Mouse (Mus musculus) lung, adult 2 months (tissue): ENCODE measurements around the gene Nup62.

Source experiments
- CTCF ChIP-seq: fragments of 200-500 bp; IDR thresholded peaks from 2 replicates; pipeline ENCODE4 v1.5.1; 2011; ENCODE audit warnings: mild to moderate bottlenecking, low read length, control low read depth; ENCODE audit not compliant: insufficient read depth
- POLR2A ChIP-seq: fragments of 200-500 bp; IDR thresholded peaks from 2 replicates; pipeline ENCODE4 v1.6.1; 2011; ENCODE audit warnings: low read depth, mild to moderate bottlenecking, control low read depth, low read length, borderline replicate concordance; ENCODE audit errors: extremely low read depth

- TF ChIP-seq CTCF (no peak), POLR2A (no peak)
Measured at GRCm38 (mm10) chr7:44856265-44856916, 40.5 kb downstream of the Nup62 start.
